Mouse (Mus musculus) induced T-regulatory cell, adult 2 months (primary cell): ENCODE data around the gene Dtx2.
"Not testable (repeated sequence)": the region's sequence is repeated elsewhere in the genome, so short reads cannot be mapped to it uniquely, and the experiment has no call there.

Source experiments
- DNase-seq: peaks from one replicate; pipeline ENCODE4 v3.0.0-alpha.2; 2012; ENCODE audit warnings: low read depth

Dtx2 gene

DNA sequence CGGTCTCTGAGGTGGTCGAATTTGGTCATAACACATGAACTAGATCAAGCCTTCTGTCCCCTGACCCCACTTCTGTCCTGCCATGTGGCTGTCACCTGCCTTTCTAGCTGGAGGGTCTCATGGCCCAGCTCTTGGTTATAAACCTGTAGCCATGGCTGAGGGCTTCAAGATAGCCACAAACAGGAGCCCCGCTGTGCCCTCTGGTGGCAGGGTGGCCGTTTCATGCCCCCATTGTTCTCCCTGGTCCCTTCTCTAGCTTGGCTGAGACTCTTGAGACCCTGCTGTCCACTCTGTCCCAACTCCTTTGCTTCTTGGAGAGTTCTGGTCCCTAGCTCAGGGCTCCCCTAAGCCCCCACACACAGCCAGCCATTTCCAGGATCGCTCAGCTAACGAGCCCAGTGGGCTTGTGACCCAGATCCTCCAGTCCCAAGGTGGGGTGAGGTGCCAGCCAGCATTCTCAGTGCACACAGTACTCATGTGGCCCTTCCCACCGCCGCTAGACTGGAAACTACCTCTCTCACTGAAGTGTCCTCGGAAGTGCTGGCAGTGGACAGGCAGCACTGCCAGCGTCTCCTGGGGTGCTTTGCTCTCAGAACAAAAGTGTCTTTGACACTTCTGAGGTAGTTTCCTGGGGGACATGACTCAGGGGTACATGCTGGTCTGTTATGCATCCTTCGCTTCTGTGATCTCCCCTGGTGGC is 33.2 kb downstream of the Dtx2 start:
- no peak for DNase-seq

DNA sequence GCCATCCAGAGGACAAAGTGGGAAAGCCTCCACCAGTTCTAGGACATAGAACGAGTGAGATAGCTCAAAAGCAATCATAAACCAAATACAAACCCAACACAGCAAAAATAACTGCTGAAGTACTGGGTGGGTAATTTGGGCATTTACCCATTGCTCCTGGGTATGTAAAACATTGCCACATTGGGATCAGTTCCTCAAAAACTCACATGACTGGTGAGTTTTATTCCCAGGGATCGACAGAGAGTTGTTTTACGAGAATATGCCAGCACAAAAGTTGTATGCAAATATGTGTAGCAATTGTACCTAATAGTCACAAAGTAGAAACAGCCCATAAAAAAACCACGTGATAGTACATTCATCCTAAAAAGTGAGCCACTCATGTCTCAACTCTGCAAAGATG is 40.3 kb downstream of the Dtx2 start:
- no peak for DNase-seq

DNA sequence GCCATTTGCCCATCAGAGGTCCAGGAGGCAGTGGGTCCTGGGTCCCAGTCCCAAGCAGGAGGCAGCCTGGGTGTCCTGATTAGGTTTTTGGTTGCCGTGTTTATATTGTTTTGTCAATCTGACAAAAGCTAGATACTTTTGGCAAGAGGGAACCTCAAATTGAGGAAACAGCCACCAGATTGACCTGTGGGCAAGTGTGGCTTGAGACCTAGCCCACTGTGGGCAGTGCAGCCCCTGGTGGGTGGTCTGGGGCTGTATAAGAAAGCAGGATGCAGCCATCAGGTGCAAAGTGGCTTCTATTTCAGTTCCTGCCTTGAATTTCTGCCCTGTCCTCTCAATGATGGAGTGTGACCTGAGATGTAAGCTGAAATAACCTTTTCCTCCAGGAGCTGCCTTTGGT is 40.7 kb downstream of the Dtx2 start:
- no peak for DNase-seq

DNA sequence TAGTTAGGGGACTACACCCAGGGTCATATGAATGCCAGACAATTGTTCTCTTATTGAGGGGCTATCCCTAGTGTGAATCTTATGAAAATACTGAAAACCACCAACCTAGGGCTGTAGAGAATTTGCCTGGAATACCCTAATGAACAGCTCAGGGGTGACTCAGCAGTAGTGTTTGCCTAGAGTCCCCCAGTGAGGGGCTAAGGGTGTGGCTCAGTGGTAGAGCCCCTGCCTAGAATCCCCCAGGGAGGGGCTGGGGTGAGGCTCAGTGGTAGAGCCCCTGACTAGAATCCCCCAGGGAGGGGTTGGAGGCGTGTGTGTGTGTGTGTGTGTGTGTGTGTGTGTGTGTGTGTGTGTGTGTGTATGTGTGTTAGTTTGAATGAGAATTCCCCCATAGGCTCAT is 42.1 kb downstream of the Dtx2 start:
- DNase-seq = no peak

DNA sequence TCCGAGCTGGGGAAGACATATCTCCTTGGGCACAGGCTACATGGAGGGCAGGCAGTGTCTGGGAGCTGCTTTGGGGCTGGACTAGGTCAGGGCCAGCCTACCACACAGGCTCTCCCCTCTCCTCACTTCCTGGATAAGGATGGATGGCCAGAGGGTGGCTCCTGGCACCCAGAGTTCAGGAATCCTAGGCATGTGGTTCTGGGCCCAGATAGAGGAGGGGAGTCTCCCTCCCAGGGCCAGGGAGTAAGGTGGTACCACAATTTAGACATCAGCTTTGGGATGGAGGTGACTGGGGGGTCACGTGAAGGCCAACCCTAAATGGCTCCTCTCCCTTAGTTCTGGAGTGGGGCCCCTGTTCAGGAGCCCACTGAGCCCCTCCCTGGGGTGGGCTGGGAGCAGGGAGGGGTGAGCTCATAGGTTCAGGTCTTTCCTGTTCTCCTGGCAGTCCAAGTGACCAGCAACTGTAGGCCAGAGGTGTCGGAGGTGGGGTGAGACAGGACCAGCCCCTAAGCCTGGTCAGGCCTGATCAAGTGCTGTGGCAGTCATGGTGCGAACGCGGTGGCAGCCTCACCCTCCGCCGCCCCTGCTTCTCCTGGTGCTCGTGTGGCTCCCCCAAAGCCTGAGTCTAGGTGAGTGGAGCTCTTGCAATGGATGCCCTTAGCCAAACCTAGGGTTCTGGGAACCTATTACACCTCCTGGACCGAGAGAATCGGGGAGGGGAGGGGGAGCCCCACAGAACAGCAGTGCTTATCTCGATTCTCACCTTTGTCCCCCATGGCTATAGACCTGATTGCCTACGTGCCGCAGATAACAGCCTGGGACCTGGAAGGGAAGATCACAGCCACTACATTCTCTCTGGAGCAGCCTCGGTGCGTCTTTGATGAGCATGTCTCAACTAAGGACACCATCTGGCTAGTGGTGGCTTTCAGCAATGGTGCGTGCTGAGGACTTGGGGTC is 43.9 kb downstream of the Dtx2 start, which contains the start of gene Upk3b:
Gene Upk3b (plus strand): TSS at position 239 of the 957 bp plus-strand sequence.
- DNase-seq = no peak

DNA sequence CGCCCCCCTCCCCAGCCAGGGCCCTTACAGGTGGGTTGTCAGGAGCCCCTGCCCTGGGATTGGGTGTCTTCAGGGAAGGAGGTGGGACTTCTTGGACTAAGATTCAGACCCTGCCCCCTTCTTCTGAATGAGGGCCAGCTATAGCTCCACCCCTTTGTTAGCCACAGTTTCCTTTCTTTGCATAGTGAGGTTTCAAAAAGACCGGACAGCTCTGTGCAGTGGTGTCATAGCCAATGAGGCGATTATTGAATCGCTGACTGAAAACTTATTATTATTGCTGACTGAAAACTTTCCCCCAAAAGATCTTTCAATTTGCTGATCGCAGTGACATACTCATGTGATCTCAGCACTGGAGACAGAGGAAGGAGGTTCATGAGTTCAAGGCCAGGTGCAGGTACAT is 45.6 kb downstream of the Dtx2 start:
- no peak for DNase-seq

DNA sequence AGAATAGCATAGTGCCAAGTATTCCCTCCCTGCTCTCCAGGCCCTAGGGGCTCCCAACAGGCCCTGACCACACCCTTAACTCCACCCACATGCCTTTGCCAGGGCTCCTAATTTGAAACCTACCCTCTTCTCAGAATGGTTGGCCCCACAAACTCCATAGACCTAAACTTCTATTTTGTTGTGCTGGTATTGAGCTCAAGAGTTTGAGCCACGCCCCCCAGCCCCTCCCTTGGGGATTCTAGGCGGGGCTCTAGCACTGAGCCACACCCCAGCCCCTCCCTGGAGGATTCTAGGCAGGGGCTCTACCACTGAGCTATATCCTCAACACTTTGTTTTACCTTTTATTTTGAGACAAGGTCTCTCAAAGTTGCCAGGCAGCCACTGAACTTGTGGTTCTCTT is 46.7 kb downstream of the Dtx2 start:
- DNase-seq = no peak

DNA sequence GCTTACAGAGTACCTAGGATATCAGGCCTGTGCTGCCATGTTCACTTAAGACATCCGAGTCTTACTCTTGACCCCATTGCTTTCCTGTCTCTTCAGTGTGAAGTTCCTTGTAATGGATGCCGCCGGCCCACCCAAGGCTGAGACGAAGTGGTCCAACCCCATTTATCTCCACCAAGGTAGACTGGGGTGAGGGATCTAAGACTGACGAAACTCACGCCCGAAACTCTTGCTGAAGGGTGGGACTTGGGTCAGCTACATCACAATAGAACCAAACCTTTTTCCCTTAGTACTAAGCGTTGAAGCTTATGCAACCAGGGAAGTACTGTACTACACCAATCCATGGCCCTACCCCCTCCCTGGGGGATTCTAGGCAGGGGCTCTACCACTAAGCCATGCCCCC is 47.1 kb downstream of the Dtx2 start:
- no peak for DNase-seq

DNA sequence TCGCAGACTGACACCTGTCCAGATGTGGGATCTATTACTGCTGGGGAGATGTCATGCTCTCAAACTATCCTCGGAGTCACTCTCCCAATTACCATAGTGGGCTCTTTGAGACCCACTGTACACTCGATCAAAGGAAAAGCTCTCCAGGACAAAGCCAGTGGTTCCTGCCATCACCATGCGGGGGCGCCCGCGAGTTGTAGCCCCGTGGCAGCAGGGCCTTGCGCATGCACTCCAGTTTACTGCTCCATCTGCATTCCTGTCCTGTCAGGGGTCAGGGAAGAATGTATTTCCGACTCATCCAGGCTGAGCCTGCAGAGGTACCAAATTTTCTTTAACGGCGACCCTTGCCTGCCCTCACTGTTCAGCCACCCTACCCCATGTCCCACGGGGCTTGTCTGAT is 50.3 kb downstream of the Dtx2 start:
- DNase-seq = peak; percentile 43

DNA sequence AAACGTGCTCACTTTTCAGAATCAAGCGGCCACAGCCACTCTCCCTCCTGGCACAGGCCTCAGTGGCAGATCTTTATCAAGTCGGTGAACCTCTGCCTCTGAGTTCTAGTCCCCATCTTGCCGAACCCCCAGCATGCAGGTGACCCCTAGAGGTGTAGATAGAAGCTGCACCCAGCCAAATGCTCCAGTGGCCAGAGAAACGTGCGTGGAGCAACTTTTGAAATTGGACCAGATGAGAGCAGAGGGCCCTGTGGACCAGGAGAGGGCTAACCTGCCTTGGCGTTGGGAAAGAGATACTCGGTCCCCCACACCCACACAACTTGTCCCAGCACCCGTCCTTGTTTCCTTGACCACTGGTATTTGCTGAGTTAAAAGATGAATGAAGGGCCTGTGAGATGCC is 50.8 kb downstream of the Dtx2 start:
- peak; percentile 47 for DNase-seq

DNA sequence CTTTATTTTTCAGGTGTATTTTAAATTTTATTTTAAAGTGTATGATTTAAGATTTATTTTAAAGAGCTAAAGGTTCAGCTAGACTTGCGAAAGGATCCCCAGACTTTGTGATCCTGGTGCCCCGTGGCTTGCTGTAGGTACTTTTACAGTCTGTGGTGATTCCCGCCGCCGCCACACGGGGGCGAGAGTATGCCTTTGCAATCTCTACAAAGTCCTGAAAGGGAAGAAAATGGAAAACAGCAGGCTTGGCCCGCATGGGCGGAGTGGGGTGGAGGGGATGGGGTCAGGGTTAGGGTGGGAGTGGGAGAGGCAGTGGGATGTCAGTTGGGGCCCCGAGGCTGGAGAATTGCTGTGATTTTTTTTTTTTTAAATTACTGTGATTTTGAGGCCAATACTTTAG is 51.4 kb downstream of the Dtx2 start:
- peak; percentile 87 for DNase-seq

DNA sequence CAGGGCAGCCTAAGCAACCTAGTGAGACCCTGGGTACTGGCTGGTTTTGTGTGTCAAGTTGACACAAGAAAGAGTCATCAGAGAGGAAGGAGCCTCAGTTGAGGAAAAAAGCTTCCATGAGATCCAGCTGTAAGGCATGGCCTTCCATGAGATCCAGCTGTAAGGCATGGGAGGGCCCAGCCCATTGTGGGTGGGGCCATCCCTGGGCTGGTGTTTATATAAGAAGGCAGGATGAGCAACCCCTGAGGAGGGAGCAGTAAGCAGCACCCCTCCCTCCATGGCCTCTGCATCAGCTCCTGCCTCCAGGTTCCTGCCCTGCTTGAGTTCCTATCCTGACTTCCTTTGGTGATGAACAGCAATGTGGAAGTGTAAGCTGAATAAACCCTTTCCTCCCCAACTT is 53.9 kb downstream of the Dtx2 start:
- not testable (repeated sequence) for DNase-seq

DNA sequence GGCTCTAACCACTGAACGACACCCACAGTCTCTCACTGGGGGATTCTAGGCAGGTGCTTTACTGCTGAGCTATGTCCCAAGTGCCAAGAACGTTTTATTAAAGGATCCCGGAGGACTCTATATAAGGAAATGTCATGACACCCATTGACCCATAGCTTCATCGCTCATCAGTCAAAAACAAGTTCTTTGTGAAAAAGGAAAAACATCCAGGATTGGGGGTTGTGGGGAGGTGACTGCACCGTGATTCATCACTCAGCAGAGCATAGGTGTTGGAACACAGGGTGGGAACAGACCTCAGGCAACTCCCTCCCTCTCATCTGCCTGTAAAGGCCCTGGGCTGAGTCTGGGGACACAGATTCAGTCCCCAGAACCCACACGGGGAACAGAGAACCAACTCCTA is 55.3 kb downstream of the Dtx2 start:
- DNase-seq = no peak

DNA sequence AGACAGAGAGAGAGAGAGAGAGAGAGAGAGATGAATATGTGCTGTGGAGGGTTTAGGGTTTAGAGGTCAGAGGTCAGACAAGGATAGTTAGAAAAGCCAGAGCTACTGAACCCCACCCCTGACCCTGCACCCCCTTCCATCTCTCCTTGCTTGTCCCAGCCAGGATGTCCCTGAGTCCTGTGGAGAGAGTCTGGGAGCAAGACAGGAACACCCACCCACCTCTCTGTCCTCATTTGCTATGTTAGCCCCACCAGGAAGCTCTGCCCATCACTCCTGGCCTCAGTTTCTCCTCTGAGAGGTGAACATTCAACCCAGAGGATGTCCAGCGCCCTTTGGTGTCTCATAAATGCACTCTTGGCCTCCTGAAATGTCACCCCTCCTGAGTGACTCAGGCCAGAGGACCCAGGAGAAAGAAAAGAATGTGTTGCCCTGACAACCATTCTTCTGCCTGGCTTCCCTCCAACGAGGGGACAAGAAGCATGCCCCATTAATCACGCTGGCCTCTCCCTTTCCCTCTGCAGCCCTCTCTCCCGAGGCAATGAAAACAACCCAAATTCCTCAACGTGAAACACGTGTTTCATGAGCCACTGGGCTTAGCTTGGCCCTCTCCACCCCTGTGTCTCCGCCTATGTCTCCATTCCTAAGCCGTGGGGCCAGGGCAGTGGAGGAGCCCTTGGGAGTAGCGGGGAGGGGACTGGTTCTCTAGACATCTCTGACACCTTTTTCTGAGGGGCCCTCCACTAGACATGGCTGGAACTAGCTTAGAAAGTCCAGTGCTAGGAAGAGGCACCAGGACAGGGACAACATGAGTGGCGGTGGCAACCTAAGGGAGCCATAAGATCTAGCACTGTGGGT is 56.9 kb downstream of the Dtx2 start:
- DNase-seq = no peak

DNA sequence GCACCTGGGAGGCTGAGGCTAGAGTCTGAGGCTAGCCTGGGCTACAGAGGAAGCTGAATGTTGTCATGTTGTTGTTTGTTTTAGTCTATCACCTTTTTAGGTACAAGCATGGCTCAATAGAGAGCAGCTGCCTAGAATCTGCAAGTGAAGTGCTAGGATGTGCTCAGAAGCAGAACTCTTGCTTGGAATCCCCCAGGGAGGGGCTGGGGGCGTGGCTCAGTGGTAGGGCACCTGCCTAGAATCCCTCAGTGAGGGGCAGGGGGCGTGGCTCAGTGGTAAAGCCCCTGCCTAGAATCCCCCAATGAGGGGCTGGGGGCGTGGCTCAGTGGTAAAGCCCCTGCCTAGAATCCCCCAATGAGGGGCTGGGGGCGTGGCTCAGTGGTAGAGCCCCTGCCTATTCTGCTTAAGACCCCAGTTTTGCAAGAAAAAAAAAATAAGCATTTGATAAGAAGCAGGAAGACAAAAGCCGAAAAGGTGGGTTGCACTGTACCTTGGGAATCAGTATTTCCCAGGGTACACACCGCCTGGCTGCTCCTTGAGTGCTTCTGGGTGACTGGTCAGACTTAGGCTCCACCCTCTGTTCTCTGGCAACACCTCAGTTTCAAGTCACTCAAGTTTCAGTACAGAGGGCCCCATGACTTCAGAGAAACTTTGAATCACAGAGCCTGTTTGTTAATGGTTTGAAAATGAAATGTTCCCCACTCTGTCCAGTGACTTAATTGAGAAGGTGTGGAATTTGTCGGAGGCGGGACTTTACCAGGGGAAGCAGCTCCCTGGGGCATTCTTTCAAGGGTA is 58.5 kb downstream of the Dtx2 start:
- no peak for DNase-seq

DNA sequence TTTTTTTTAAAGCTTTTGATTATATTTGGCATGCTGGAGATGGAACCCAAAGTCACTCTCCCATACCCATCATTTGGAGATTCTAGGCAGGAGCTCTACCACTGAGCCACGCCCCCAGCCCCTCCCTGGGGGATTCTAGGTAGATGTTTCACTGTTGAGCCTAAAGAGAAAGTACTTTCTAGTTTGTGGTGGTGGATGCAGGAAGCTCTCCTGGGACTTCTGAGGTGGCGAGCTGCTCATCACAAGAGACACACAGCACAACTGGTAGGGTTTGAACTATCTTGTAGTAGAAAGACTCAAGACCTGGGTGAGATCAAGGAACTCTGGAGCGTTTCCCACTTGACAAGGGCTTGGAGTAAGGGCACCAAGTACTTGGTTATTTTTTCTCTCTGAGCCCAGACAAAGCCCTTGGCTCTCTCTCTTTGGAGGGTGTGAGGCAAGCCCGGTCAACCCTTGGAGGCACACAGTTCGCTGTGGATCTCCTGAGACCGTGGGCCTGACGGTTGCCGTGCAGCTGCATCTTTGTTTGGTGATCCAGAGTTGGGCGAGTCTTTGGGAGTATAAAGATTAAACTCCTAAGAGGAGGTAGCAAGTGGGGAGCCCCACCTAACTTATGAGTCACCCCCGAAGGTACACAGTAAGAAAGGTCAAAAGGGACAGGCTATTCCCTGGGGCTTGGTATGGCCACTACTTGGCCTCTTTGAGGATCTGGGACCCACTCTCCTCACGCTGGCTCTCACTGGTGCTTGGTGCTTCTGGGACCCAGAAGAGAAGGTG is 59.9 kb downstream of the Dtx2 start, which contains the start of gene Upk3bl:
Gene Upk3bl (plus strand): TSS at position 192 of the 777 bp plus-strand sequence.
- no peak for DNase-seq

DNA sequence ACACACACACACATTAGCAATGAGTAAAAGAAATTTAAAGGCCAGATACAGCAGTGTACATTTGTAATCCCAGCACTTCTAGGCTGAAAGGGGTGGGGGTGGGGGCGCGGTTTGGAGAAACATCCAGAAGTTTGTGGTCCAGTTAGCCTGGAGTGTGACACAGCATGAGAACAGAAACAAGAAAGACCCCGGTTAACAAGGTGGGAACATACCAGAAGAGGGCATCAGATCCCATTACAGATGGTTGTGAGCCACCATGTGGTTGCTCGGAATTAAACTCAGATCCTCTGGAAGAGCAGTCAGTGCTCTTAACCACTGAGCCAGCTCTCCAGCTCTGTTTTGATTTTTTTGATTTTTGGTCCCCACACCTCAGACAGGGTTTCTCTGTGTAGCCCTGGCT is 61.5 kb downstream of the Dtx2 start:
- no peak for DNase-seq

DNA sequence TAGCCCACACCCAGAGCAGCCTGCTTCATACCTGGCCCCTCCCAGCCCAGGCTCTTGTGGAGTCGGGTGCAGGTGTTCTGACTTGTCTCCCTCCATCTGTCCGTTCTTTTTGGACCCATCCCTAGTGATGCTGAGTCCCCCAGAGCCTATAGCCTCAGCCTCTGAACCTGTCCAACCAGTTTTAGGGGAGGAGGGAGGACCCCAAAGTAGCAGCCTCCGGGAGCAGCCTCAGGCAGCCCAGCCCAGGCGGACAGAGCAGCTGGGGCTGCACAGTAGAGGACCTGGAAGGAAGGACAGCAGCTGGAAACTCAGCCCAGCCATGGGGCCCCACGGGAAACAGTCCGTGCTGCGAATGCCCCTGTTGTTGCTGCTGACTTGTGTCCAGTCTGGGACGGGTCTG is 62.5 kb downstream of the Dtx2 start:
- DNase-seq = no peak

DNA sequence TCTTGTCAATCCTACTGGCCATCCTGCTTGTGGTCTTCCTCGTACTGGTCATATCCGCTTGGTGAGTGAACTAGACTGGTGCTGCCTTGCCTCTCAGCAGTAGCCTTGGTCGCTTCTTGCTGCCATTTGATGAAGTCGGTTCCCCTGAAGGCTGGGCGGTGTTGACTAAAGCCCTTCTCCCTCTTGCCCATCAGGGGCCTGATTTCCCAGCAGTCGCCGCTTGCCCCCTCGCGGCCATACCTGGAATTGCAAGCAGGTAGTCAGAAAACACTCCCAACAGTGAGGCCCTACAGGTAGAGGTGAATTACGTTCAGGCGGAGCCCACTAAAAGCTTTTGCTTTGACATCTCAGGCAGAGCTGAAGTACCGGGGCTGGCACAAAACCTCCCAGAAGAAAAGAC is 67.0 kb downstream of the Dtx2 start:
- peak; percentile 75 for DNase-seq

DNA sequence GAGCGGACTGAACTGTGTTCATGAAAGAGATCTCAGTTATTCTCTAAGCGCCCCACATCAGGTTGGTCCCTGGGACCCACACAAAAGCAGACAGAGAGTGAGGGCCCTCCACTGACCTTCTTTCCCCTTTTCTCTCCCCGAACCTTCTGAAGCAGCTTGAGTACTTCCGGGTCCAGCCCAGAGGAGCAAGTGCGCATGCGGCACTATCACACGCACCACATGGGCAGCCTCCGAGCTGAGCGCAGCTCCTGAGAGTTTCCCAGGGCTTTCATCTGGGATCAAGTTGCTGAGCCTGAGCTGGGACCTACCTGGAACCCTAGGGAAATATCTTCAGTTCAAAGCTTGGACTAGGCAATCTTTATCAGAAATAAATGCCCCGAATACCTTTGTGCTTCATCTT is 69.3 kb downstream of the Dtx2 start:
- DNase-seq = no peak
